Mouse (Mus musculus): ENCODE measurements around the gene Mapk10. TPM values are rescaled to one million over a fixed set of nuclear protein-coding genes. Genes with fewer than 3 reads are reported as not detected.

Mapk10 gene
- polyA plus RNA-seq, 1 experiment from 2014 or later, result 83.9 TPM

DNA sequence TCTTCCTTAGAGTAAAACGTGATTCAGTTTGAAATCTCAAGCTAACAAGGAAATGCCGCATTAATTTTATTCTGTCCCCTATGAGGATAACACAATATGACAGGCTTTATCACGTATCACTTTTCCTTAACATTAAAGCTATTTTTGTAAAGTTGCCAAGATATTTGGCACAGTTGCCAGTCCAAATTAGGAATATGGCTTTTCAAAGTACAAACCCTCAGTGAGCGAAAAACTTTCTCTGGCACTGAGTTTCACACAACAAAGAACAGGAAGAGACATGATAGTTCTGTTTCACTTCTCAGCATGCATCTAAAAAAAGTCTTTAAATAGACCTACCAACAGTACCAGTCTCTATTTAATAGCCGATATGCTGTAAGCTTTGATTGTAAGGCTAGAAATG is 107.1 kb downstream of the Mapk10 start:
- no peak overlapping the region for H3K9ac ChIP-seq (replicated peaks)
- no peak overlapping the region for H3K4me3 ChIP-seq
- H3K27ac ChIP-seq (replicated peaks), result no peak overlapping the region
- H3K4me1 ChIP-seq, result peaks cover 10% of the 10 kb centered on the region; the same call in 1 of the 2 replicates
- H3K9me3 ChIP-seq, result no peaks in the 10 kb centered on the region
- 81% methylated on average over 5 of the region's 5 CpGs for WGBS
- H3K36me3 ChIP-seq, result no peaks in the 10 kb centered on the region
- no peaks in the 10 kb centered on the region for H3K27me3 ChIP-seq
- H3K4me2 ChIP-seq (replicated peaks), result no peak overlapping the region
- no peak for ATAC-seq (replicated peaks)

DNA sequence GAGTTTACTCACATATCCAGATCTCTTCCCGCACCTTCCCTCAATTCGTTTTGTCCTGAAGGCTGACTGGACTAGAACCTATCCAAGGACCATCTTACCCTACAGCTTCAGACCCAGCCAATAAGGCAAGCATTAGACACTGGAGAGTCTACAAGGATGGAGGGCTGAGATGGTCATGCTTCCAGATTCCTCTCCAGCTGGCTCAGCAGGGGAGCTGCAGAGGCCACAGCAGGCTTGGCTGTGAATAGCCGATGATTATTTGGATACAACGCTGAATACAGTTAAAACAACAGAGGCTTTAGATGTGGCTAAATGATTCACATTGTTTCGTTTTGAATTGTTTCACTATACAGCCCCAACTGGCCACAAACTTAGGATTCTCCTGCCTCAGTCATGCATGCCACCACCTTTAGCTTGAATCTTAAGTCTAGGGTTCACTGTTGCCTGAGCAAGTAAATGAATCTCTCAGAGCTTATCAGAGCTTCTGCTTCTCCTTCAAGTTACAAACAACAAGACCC is 108.2 kb downstream of the Mapk10 start:
- H3K9me3 ChIP-seq, result no peaks in the 10 kb centered on the region
- 78% methylated on average over 5 of the region's 5 CpGs for WGBS
- H3K36me3 ChIP-seq, result no peaks in the 10 kb centered on the region
- no peak for ATAC-seq (replicated peaks)
- no peak overlapping the region for H3K27ac ChIP-seq (replicated peaks)
- no peak overlapping the region for H3K4me3 ChIP-seq
- H3K9ac ChIP-seq (replicated peaks), result no peak overlapping the region
- H3K27me3 ChIP-seq, result no peaks in the 10 kb centered on the region
- H3K4me1 ChIP-seq, result peaks cover 10% of the 10 kb centered on the region; the same call in 1 of the 2 replicates
- H3K4me2 ChIP-seq (replicated peaks), result no peak overlapping the region

DNA sequence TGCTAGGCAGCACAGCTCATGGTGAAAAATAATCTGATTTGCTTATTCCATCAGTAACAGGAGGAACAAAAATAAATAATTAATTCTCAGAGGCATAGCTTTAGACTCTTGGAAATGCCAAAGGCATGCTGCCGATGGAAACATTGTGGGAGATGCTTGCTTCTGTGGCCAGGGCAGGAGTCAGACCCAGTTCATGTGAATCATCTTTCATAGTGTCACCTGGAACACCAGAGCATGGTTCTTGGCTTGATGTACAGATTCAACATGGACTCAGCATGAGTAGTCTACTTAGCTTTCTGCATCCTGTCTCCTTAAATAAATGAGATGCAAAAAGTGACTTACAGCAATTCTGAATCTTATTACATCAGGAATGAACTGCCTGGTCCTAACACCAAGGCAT is 109.0 kb downstream of the Mapk10 start:
- H3K4me3 ChIP-seq, result no peak overlapping the region
- H3K27ac ChIP-seq (replicated peaks), result no peak overlapping the region
- no peak for ATAC-seq (replicated peaks)
- H3K27me3 ChIP-seq, result no peaks in the 10 kb centered on the region
- H3K4me1 ChIP-seq, result peaks cover 10% of the 10 kb centered on the region; the same call in 1 of the 2 replicates
- H3K9ac ChIP-seq (replicated peaks), result no peak overlapping the region
- H3K36me3 ChIP-seq, result no peaks in the 10 kb centered on the region
- no peaks in the 10 kb centered on the region for H3K9me3 ChIP-seq
- no peak overlapping the region for H3K4me2 ChIP-seq (replicated peaks)
- WGBS, result 91% methylated on average over 1 of the region's 1 CpGs

DNA sequence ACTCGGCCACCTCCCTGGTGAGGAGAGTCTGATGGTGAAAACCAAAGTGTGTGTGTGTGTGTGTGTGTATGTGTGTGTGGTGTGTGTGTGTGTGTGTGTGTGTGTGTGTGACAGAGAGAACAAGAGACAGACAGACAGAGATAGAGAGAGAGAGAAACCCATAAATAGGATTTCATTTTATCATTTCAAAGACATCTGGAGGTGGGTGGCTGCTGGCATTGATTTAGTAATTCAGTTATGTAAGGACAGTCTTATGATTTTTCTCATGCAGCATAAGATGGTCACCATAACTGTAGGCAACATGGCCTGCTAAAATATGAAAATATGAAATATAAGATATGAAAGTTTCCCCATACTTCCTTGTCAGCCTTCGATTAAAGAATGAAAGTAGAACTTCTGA is 117.0 kb downstream of the Mapk10 start:
- Histone ChIP-seq H3K4me1 (no peaks in the 10 kb centered on the region), H3K9ac (replicated peaks) (no peak overlapping the region), H3K4me2 (replicated peaks) (no peak overlapping the region), H3K9me3 (no peaks in the 10 kb centered on the region), H3K27ac (replicated peaks) (no peak overlapping the region), H3K4me3 (no peak overlapping the region), H3K36me3 (no peaks in the 10 kb centered on the region), H3K27me3 (no peaks in the 10 kb centered on the region)
- WGBS, result 91% methylated on average over 2 of the region's 2 CpGs
- ATAC-seq (replicated peaks), result no peak

DNA sequence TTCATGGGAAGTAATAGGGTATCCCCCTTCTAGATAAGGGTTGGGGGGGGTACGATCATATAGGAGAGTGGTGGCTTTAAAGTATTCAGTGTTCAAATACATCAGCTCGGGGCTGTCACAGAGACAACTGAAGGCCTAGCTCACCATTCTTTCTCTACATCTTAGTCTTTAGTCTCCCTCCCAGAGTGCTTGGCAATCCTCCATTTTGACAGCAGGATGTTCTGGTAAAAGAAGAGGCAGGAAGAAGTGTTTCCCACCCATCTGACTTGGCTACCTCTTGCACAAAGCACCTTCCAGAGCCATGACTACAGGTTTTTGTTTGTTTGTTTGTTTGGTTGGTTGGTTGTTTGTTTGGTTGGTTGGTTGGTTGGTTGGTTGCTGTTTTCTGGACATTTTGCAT is 125.3 kb downstream of the Mapk10 start:
- Histone ChIP-seq H3K4me1 (no peaks in the 10 kb centered on the region), H3K4me3 (no peak overlapping the region), H3K9ac (replicated peaks) (no peak overlapping the region), H3K36me3 (no peaks in the 10 kb centered on the region), H3K4me2 (replicated peaks) (no peak overlapping the region), H3K27ac (replicated peaks) (no peak overlapping the region), H3K27me3 (no peaks in the 10 kb centered on the region), H3K9me3 (no peaks in the 10 kb centered on the region)
- 65% methylated on average over 2 of the region's 2 CpGs for WGBS
- no peak for ATAC-seq (replicated peaks)

DNA sequence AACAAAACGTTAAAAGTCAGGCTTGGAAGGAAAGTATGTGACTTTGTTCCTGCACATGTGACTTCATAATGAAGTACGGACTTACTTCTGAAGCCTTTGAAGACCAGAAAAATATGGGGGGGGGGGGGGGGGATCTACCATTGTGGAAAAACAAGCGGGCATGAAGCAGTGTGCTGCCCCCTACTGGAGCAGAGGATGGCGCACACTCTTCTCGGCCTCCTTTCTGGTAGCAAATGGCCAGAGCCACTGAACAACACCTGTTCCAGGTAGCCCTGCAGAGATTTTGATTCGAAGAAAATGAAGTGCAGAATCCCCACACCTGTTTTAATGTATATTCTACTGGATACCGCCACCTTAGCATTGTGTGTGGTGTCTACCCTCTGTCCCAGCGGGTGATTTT is 135.7 kb downstream of the Mapk10 start:
- Histone ChIP-seq H3K27me3 (no peaks in the 10 kb centered on the region), H3K27ac (replicated peaks) (no peak overlapping the region), H3K9me3 (no peaks in the 10 kb centered on the region), H3K36me3 (no peaks in the 10 kb centered on the region), H3K4me3 (no peak overlapping the region), H3K9ac (replicated peaks) (no peak overlapping the region), H3K4me2 (replicated peaks) (no peak overlapping the region), H3K4me1 (peaks cover 2% of the 10 kb centered on the region; the same call in 1 of the 2 replicates)
- no peak for ATAC-seq (replicated peaks)
- 56% methylated on average over 8 of the region's 8 CpGs for WGBS

DNA sequence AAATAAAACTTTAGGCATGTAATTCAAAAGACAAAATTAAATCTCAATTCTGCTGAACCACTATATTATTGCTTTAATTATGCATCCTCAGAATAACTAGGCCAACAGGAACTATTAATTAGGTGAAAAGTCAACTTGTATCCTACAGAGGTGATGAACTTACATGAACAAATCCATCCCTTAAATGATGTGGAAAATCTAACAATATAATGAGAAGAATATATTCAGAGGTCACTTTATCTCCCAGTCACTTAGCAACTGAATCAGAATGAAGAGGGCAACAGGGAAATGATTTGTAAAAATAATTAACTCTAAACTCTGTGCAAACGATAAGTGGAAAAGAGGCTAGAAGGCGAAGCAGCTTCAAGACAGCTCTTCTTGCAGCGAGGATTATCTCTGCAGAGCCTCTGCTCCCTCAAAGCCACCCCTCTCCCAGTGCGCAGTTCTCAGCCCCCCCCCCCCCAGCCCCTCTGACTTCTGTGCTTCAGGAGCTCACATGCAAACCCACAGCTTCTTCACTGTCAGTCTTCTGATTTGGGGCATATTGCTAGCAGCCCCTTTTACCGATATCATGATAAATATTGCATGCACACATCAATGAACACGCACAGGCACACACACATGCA is 138.8 kb downstream of the Mapk10 start:
- H3K27ac ChIP-seq (replicated peaks), result no peak overlapping the region

DNA sequence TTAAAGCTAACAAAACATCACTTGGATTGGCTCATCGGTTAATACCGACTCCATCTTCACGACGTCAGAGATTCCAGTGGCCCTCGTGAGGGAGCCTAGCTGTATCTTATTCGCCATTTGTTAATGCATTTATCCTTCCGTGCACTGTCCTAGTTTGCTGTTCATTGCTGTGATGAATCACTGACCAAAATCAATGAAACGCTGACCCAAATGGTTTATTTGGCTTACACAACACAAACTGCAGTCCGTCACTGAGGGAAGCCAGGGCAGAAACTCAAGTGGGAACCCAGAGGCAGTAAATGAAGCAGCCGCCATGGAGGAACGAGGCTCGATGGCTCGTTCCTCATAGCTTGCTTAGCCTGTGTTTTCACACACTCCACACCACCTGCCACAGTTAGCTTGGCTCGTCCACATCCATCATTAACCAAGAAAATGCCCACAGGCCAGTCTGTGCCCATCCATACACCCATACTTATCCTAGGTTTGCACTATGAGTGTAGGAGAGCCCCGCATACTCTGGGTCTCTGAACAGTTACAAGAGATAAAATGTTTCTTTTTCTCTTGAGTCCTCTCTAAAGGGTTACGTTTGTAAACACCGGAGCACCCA is 140.0 kb downstream of the Mapk10 start:
- Histone ChIP-seq H3K4me2 (replicated peaks) (no peak overlapping the region), H3K4me3 (no peak overlapping the region), H3K9me3 (no peaks in the 10 kb centered on the region), H3K27ac (replicated peaks) (no peak overlapping the region), H3K9ac (replicated peaks) (no peak overlapping the region), H3K27me3 (no peaks in the 10 kb centered on the region), H3K36me3 (no peaks in the 10 kb centered on the region), H3K4me1 (peaks cover 2% of the 10 kb centered on the region; the same call in 1 of the 2 replicates)
- ATAC-seq (replicated peaks), result no peak
- 88% methylated on average over 17 of the region's 17 CpGs for WGBS

More for the DNA sequence above, 138.8 kb downstream of the Mapk10 start:
- Histone ChIP-seq H3K27me3 (no peaks in the 10 kb centered on the region), H3K4me1 (peaks cover 2% of the 10 kb centered on the region; the same call in 1 of the 2 replicates), H3K4me3 (no peak overlapping the region), H3K9me3 (no peaks in the 10 kb centered on the region), H3K36me3 (no peaks in the 10 kb centered on the region), H3K9ac (replicated peaks) (no peak overlapping the region), H3K4me2 (replicated peaks) (no peak overlapping the region)
- WGBS, result 47% methylated on average over 6 of the region's 6 CpGs
- no peak for ATAC-seq (replicated peaks)

DNA sequence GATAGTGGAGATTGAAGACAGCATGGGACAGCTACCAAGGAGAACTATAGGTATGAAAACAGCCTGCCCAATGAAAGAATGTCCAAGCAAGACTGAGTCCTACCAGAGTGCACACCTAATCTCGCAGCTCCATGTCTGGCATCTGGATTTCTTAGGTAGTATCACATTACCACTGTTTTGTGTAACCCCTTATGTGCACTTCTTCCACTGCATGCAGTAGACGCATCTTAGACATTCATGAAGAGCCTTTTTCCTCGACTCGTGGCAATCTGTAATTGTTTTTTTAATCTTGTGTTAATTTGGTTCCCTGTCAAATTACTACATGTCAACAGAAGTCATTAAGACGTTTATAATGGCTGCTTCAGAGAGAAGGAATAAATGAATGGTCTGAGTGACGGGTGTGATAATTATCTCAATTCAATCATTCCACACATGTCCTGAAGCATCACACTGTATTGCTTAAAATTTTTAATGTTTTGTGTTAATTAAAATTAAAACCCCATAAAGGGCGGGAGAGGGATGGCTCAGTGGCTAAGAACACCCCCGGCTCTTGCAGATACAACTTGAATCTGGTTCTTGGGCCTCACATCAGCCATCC is 160.7 kb downstream of the Mapk10 start:
- no peak overlapping the region for H3K4me3 ChIP-seq
- H3K4me1 ChIP-seq, result peaks cover 12% of the 10 kb centered on the region

DNA sequence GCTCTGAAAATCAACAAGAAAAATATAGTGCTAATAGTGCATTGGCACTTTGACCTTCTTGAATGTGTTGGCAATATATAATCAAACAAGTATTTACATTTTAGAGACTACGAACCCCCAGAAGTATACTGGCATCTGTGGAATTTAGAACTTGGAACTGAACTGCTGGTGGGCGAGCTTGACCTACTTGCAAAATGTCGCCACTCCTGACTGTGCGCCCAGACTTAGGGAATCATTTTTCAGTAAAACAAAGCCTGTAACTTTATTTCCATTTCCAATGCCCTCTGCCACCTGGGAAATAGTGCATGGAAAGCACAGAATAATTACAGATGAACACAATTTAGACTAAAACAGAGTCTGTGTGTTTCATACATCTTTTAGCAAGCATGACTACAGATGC is 163.1 kb downstream of the Mapk10 start:
- Histone ChIP-seq H3K27me3 (no peaks in the 10 kb centered on the region), H3K27ac (replicated peaks) (no peak overlapping the region), H3K9me3 (no peaks in the 10 kb centered on the region), H3K4me3 (no peak overlapping the region), H3K4me2 (replicated peaks) (no peak overlapping the region), H3K36me3 (no peaks in the 10 kb centered on the region; the same call in 1 of the 2 replicates), H3K4me1 (peaks cover 12% of the 10 kb centered on the region), H3K9ac (replicated peaks) (no peak overlapping the region)
- ATAC-seq (replicated peaks), result no peak
- 92% methylated on average over 4 of the region's 4 CpGs for WGBS

More for the DNA sequence above, 160.7 kb downstream of the Mapk10 start:
- no peaks in the 10 kb centered on the region for H3K36me3 ChIP-seq
- 28% methylated on average over 8 of the region's 8 CpGs for WGBS
- H3K27ac ChIP-seq (replicated peaks), result peak overlapping the region; percentile 28; the same call in 1 of the 2 replicates
- ATAC-seq (replicated peaks), result peak; percentile 74
- H3K4me2 ChIP-seq (replicated peaks), result no peak overlapping the region
- H3K9ac ChIP-seq (replicated peaks), result no peak overlapping the region
- no peaks in the 10 kb centered on the region for H3K27me3 ChIP-seq
- H3K9me3 ChIP-seq, result no peaks in the 10 kb centered on the region

DNA sequence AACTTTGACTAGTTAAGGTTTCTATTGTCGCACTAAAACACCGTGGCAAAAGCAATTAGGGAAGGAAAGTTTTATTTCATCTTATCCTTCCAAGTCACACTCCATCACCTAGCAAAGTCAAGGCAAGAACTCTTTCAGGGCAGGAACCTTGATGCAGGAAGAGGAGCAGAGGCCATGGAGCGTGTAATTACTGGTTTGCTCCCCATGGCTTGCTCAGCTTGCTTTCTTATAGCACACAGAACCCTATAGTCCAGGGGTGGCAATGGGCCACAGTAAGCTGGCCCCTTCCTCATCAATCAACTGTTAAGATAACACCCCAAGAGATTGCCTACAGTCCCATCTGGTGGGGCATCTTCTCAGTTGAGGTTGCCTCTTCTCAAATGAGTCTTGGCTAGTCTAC is 173.4 kb downstream of the Mapk10 start:
- H3K9ac ChIP-seq (replicated peaks), result no peak overlapping the region
- no peaks in the 10 kb centered on the region for H3K9me3 ChIP-seq
- 92% methylated on average over 3 of the region's 3 CpGs for WGBS
- peaks cover 5% of the 10 kb centered on the region; the same call in 1 of the 2 replicates for H3K36me3 ChIP-seq
- no peak overlapping the region for H3K4me2 ChIP-seq (replicated peaks)
- no peaks in the 10 kb centered on the region for H3K27me3 ChIP-seq
- no peaks in the 10 kb centered on the region for H3K4me1 ChIP-seq
- no peak for ATAC-seq (replicated peaks)
- H3K27ac ChIP-seq (replicated peaks), result no peak overlapping the region
- no peak overlapping the region for H3K4me3 ChIP-seq

DNA sequence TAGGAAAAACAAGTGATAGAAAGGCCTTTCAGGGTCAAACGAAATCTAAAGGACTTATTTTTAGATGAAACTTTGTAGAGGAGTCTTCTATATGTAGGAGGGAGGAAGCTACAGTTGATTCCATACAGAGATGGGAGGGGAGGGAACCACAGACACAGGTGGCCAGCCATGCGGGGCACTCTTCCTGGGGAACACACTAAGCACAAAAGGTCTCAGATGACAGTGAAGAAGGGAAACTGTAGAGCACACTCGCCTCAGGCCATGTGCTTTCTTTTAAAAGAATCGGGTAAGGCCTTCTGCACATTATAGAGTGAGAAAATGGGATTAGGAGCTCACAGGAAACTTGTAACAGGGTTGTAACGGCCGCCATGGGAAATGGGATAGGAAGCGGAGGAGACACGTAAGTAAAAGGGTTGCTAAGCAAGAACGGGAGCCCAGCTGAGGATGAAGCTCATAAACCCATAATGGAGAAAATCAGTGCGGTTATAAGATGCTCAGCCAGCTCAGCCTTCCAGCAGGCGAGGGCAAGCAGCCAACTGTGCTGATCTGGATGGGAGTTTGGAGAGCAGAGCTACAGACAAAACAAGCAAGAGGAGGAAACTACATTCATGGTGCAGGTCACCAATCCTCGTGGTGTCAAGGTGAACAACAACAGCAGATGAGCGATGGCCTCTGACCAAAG is 182.1 kb downstream of the Mapk10 start:
- H3K27ac ChIP-seq (replicated peaks), result peak overlapping the region; percentile 47
- H3K27me3 ChIP-seq, result no peaks in the 10 kb centered on the region
- no peak overlapping the region for H3K4me3 ChIP-seq
- no peaks in the 10 kb centered on the region for H3K9me3 ChIP-seq
- H3K4me1 ChIP-seq, result peaks cover 12% of the 10 kb centered on the region
- H3K36me3 ChIP-seq, result no peaks in the 10 kb centered on the region
- no peak overlapping the region for H3K4me2 ChIP-seq (replicated peaks)
- no peak overlapping the region for H3K9ac ChIP-seq (replicated peaks)
- 0 out of 2 replicates have a peak, but pooled peaks have one; percentile 32 for ATAC-seq (replicated peaks)
- 59% methylated on average over 13 of the region's 13 CpGs for WGBS

Data from forebrain, embryonic 15.5 days (tissue).